In genomic region chr14:105588029-105588390, GRCm38 (mm10) we compare ENCODE assay signal across 12 mouse cellular contexts.
A peak's percentile ranks its signal among the peaks of the same experiment; 100 is the strongest.
DNase-seq lines count a peak whose midpoint lies in the region; ATAC-seq and TF ChIP-seq lines count a peak whose summit lies in the region.
"Had no signal": no experiment of that assay in that cellular context is flagged by ENCODE, and none has a peak within 500 bp of the region (broad histone marks: within the 10 kb centered on the region; RNA-seq: fewer than 3 reads in every experiment).

No protein-coding gene starts in this region.

- no peak overlapping the region for H3K4me3 ChIP-seq in left cerebral cortex, adult 2 months
- no peak overlapping the region for H3K4me3 ChIP-seq in forebrain, embryonic 14.5 days (ENCODE audit: low read depth, low read length)
- no peak overlapping the region for H3K4me3 ChIP-seq in limb, embryonic 11.5 days (ENCODE audit: low read depth, low read length)
- H3K4me3 ChIP-seq in neural tube, embryonic 13.5 days: no peak overlapping the region
- H3K4me3 ChIP-seq: heart, adult 2 months; kidney, embryonic 15.5 days; liver, embryonic 13.5 days had no signal

- H3K9ac ChIP-seq in forebrain, embryonic 14.5 days (ENCODE audit: low read length): no peak overlapping the region
- no peak overlapping the region for H3K9ac ChIP-seq in limb, embryonic 11.5 days (ENCODE audit: low read length)
- H3K9ac ChIP-seq in neural tube, embryonic 13.5 days: no peak overlapping the region
- H3K9ac ChIP-seq: kidney, embryonic 15.5 days; liver, embryonic 13.5 days had no signal

- H3K4me2 ChIP-seq in forebrain, embryonic 14.5 days (ENCODE audit: low read length): no peak overlapping the region; the same call in 1 of the 2 replicates
- no peak overlapping the region for H3K4me2 ChIP-seq in limb, embryonic 11.5 days (ENCODE audit: low read depth, severe bottlenecking)
- 0 out of 2 replicates have a peak overlapping the region, but pooled peaks have one; percentile 4 for H3K4me2 ChIP-seq in neural tube, embryonic 13.5 days
- H3K4me2 ChIP-seq: kidney, embryonic 15.5 days; liver, embryonic 13.5 days had no signal

- H3K9me3 ChIP-seq in forebrain, embryonic 14.5 days (replicated peaks; ENCODE audit: control insufficient read depth, low read length): no peaks in the 10 kb centered on the region
- no peaks in the 10 kb centered on the region for H3K9me3 ChIP-seq in limb, embryonic 11.5 days (ENCODE audit: control insufficient read depth, low read length)
- H3K9me3 ChIP-seq in neural tube, embryonic 13.5 days: no peaks in the 10 kb centered on the region
- H3K9me3 ChIP-seq: kidney, embryonic 15.5 days; liver, embryonic 13.5 days had no signal

- peaks cover 10% of the 10 kb centered on the region; the same call in 1 of the 2 replicates for H3K4me1 ChIP-seq in forebrain, embryonic 14.5 days (ENCODE audit: control insufficient read depth, insufficient read depth, low read length)
- peaks cover 28% of the 10 kb centered on the region for H3K4me1 ChIP-seq in limb, embryonic 11.5 days (ENCODE audit: control insufficient read depth, insufficient read depth, low read length)
- peaks cover 34% of the 10 kb centered on the region for H3K4me1 ChIP-seq in neural tube, embryonic 13.5 days (replicated peaks)
- H3K4me1 ChIP-seq: liver, embryonic 13.5 days had no signal

- no peak for TF ChIP-seq CTCF in left cerebral cortex, adult 2 months (IDR thresholded peaks at IDR 0.05)

- DNase-seq in left cerebral cortex, adult 2 months (ENCODE audit: extremely low spot score in 1 of 2, low spot score in 2 of 2): no peak
- DNase-seq in left cerebral cortex, postnatal 14 days (ENCODE audit: low spot score in 2 of 2): no peak
- DNase-seq in forebrain, embryonic 14.5 days (ENCODE audit: low spot score): no peak
- DNase-seq in limb, embryonic 11.5 days (ENCODE audit: low spot score): no peak
- no peak for DNase-seq in gastrocnemius, postnatal 14 days
- no peak for DNase-seq in T-cell, adult 2 months (ENCODE audit: low spot score)
- DNase-seq in kidney, adult 9 months: no peak
- DNase-seq: liver, embryonic 13.5 days had no signal

- intact Hi-C loops in left cerebral cortex, adult 2 months (cut with DNase I): loop anchor here (1.0 kb wide), 2 partner anchors 144 to 309 kb away; no protein-coding TSS in a partner anchor
- intact Hi-C loops in left cerebral cortex, postnatal 14 days (cut with DNase I): loop anchor here (2.0 kb wide), 1 partner anchor 309 kb away; the partner anchor contains the start of gene Spry2
- intact Hi-C loops in gastrocnemius, postnatal 14 days (cut with DNase I; ENCODE audit: low total_unique reads): no loop called here

- WGBS in forebrain, embryonic 14.5 days: 28% methylated on average over 8 of the region's 8 CpGs
- 81% methylated on average over 8 of the region's 8 CpGs for whole genome bisulfite sequencing in limb, embryonic 11.5 days
- 29% methylated on average over 8 of the region's 8 CpGs for WGBS in neural tube, embryonic 13.5 days

- H3K27ac ChIP-seq in left cerebral cortex, adult 2 months: peak overlapping the region; percentile 44
- H3K27ac ChIP-seq in forebrain, embryonic 14.5 days (ENCODE audit: low read depth, low read length): 0 out of 2 replicates have a peak overlapping the region, but pooled peaks have one; percentile 4
- 0 out of 2 replicates have a peak overlapping the region, but pooled peaks have one; percentile 10 for H3K27ac ChIP-seq in limb, embryonic 11.5 days (replicated peaks; ENCODE audit: low read depth, low read length)
- H3K27ac ChIP-seq in neural tube, embryonic 13.5 days (replicated peaks): peak overlapping the region; percentile 80
- H3K27ac ChIP-seq: heart, adult 2 months; kidney, embryonic 15.5 days; liver, embryonic 13.5 days; stomach, postnatal 0 days had no signal

- H3K27me3 ChIP-seq in forebrain, embryonic 14.5 days (replicated peaks; ENCODE audit: control insufficient read depth, insufficient read depth, low read length): no peaks in the 10 kb centered on the region
- no peaks in the 10 kb centered on the region for H3K27me3 ChIP-seq in limb, embryonic 11.5 days (ENCODE audit: control insufficient read depth, insufficient read depth, low read length)
- no peaks in the 10 kb centered on the region for H3K27me3 ChIP-seq in neural tube, embryonic 13.5 days
- H3K27me3 ChIP-seq: kidney, embryonic 15.5 days; liver, embryonic 13.5 days had no signal

- ATAC-seq in forebrain, embryonic 14.5 days: peak; percentile 78; the same call in 1 of the 2 replicates
- no peak for ATAC-seq in limb, embryonic 11.5 days (ENCODE audit: insufficient number of reproducible peaks, low FRiP score, low TSS enrichment, low read depth)
- peak; percentile 85 for ATAC-seq in neural tube, embryonic 13.5 days (ENCODE audit: low read depth)

- no peaks in the 10 kb centered on the region for H3K36me3 ChIP-seq in forebrain, embryonic 14.5 days (ENCODE audit: control insufficient read depth, insufficient read depth, low read length)
- no peaks in the 10 kb centered on the region for H3K36me3 ChIP-seq in limb, embryonic 11.5 days (ENCODE audit: control insufficient read depth, insufficient read depth, low read length)
- no peaks in the 10 kb centered on the region for H3K36me3 ChIP-seq in neural tube, embryonic 13.5 days
- H3K36me3 ChIP-seq: kidney, embryonic 15.5 days; liver, embryonic 13.5 days had no signal

Comparison
In these comparisons a context has a peak if more than half of its experiments do, and no peak if none do; other contexts are left out.
1. H3K27ac ChIP-seq: peak in every context shown above with its lines; median percentile 80 in neural tube, embryonic 13.5 days; 44 in left cerebral cortex, adult 2 months; 10 in limb, embryonic 11.5 days; 4 in forebrain, embryonic 14.5 days.